Mouse (Mus musculus): ENCODE measurements at regions not wholly inside any gene's neighbourhood (a gene's known extent, or its start where the extent isn't known, plus 50 kb on each side); places are given as distances from the start of the nearest gene placed in this dataset.

DNA sequence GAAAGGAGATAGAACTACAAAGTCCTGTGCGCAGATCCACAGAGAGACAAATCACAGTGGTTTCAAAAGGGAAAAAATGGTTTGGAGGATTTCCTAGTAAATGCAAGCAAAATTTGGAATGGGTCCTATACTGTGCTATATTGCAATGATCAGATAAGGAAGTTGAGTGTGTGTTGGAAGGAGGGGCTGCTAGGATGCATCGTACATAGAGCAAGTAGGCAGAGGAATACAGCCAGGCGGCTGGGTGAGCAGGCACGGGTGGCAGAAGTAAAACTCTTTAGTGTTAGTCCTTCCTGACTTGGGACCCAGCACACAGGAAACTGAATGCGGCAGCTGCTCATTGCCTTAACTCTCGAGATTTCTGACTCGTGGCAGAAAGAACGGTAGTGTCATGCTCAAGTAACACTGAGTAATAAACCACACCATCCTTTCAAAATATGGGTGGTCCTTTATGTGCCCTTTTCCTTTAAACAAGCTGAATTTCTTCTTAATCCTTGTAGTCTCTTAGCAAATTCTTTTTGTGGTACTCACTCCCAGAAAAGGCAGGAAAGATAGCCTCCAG is 87.0 kb upstream of the Itprid2 start:
- no peak for TF ChIP-seq POLR2A (IDR thresholded peaks at IDR 0.05; ENCODE audit: borderline replicate concordance, insufficient read depth, low read length)
- TF ChIP-seq CTCF (IDR thresholded peaks at IDR 0.05; ENCODE audit: borderline replicate concordance, insufficient read depth, low read depth, low read length), result no peak
